Mouse (Mus musculus) neural tube, embryonic 15.5 days (tissue): ENCODE measurements around the gene Fhl1. TPM values are rescaled to one million over a fixed set of nuclear protein-coding genes. Genes with fewer than 3 reads are reported as not detected.

Experiments used
- ATAC-seq: fragments of 200-750 bp; cut with Nextera tagmentation; 2 replicates; pipeline ENCODE4 v1.8.0; 2017; ENCODE audit warnings: mild to moderate bottlenecking, moderate TSS enrichment, moderate library complexity; ENCODE audit not compliant: low FRiP score
- H3K27ac ChIP-seq: fragments of 300-500 bp; sonication (generic); replicated peaks from 2 replicates; pipeline ENCODE4 v1.5.1; 2015; ENCODE audit warnings: mild to moderate bottlenecking, inconsistent platforms
- H3K27me3 ChIP-seq: fragments of 300-500 bp; sonication (generic); replicated peaks from 2 replicates; pipeline ENCODE4 v1.6.1; 2015; ENCODE audit warnings: inconsistent platforms
- H3K36me3 ChIP-seq: fragments of 300-500 bp; sonication (generic); 2 replicates; pipeline ENCODE4 v1.6.1; 2015; ENCODE audit warnings: inconsistent platforms
- H3K4me1 ChIP-seq: fragments of 300-500 bp; sonication (generic); 2 replicates; pipeline ENCODE4 v1.6.1; 2015; ENCODE audit warnings: inconsistent platforms
- H3K4me2 ChIP-seq: fragments of 300-500 bp; sonication (generic); 2 replicates; pipeline ENCODE4 v1.6.1; 2015; ENCODE audit warnings: inconsistent platforms, mild to moderate bottlenecking, moderate library complexity
- H3K4me3 ChIP-seq: fragments of 300-500 bp; sonication (generic); replicated peaks from 2 replicates; pipeline ENCODE4 v1.5.1; 2015; ENCODE audit warnings: mild to moderate bottlenecking, inconsistent platforms
- H3K9ac ChIP-seq: fragments of 300-500 bp; sonication (generic); replicated peaks from 2 replicates; pipeline ENCODE4 v1.6.1; 2015; ENCODE audit warnings: mild to moderate bottlenecking, inconsistent platforms
- H3K9me3 ChIP-seq: fragments of 300-500 bp; sonication (generic); replicated peaks from 2 replicates; pipeline ENCODE4 v1.6.1; 2016; ENCODE audit warnings: inconsistent platforms
- WGBS: fragments of 180-500 bp; shearing (Covaris S2); methylation state at CpG from one replicate; pipeline ENCODE4 v1.1.7; 2015; ENCODE audit warnings: mixed read lengths; 5-methylcytosine and 5-hydroxymethylcytosine counted together
- polyA plus RNA-seq: library from polyadenylated mRNA; unstranded; fragments of >200 nt; fragmentation: Nextera tagmentation; extraction: Ambion mirVana; gene quantifications from 2 replicates; pipeline ENCODE4 v1.2.1, GENCODE M21; 2015

Fhl1 gene
- polyA plus RNA-seq, 1 experiment from 2014 or later = 222 TPM

DNA sequence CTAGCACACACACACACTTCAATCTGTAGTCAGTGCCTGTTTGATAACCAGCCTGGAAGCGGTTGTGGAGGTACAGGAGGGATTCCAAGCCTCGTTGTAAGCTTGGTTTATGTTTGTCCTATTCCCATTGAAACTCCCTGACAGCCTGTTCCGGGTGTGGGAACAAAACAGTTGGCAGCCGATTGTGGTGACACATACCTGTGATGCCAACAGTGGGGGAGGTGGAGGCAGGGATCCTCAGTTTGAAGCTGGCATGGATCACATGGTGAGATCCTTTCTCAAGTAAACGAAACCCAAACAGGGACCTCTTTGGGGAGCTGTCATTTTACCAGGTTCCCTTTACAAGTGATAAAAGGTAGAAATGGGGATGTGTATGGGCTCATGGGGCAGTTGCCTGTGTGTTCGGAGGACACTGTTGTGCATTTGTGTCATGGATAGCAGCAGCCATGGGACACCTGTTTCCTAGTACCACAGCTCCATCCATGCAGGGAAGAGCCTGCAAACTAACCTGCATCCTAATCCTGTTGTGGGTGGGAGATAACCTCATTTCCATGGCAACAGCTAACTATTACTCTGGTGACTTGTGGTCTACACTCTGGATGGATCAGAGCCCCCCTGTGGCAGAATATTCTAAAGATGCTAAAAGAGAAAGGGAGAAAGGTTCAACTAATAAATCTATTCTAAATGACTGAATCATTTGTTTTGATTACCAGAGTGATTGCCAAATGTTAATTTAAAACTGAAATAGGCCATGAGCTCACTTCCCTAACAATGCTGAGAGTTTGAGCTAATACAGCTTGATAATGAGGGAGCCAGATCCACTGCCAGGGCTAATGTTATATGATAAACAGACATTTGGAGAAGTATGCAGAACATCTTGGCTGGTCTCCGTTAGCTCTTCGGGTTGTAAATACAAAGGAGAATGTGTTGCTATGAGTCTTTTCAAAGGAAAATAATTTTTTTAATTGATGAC is 22.0 kb downstream of the Fhl1 start:
- ATAC-seq = no peak
- H3K9ac ChIP-seq = no peak overlapping the region
- H3K27ac ChIP-seq = no peak overlapping the region
- no peak overlapping the region for H3K4me3 ChIP-seq
- H3K9me3 ChIP-seq = no peaks in the 10 kb centered on the region
- 78% methylated on average over 8 of the region's 8 CpGs for WGBS
- H3K36me3 ChIP-seq = no peaks in the 10 kb centered on the region
- no peaks in the 10 kb centered on the region for H3K4me1 ChIP-seq
- no peaks in the 10 kb centered on the region for H3K27me3 ChIP-seq
- H3K4me2 ChIP-seq = no peak overlapping the region

DNA sequence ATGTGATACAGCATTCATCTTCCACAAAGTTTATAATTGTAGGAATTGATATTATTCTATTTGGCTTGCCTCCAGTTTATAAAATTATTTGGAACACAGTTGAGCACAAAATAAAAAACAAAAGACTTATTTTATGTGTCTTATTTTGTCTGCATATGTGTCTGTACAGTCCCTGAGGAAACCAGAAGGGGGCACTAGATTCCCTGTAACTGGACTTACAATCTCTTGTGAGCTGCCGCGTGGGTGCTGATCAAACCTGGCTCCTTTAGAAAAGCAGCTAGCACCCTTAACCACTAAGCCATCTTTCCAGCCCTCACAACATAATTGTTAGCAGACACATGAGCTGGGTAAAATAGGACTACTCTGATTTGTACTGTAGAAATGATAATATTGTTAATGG is 24.1 kb downstream of the Fhl1 start:
- Histone ChIP-seq H3K27me3 (no peaks in the 10 kb centered on the region), H3K36me3 (no peaks in the 10 kb centered on the region), H3K9ac (no peak overlapping the region), H3K27ac (no peak overlapping the region), H3K9me3 (no peaks in the 10 kb centered on the region), H3K4me1 (no peaks in the 10 kb centered on the region), H3K4me3 (no peak overlapping the region), H3K4me2 (no peak overlapping the region)
- 49% methylated on average over 2 of the region's 2 CpGs for WGBS
- ATAC-seq = no peak

DNA sequence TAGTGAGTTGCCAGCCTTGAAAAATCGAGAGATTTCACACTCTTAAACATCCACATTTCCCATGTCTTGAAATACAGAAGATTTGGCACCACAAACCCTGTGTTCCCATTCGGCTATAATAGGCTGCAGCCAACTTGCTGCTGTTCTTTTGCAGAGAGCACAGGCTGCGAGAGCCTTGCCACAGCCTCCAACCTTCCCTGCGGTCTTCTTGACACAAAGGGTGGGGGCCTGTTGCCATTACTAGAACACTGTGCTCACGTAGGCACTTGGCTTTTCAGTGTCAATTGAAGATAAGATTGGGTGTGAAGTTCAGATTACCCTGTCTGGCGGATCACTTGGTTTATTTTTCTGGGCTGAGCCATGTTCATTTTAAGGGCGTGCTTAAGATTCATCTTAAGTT is 24.8 kb downstream of the Fhl1 start:
- H3K9ac ChIP-seq = no peak overlapping the region
- no peaks in the 10 kb centered on the region for H3K27me3 ChIP-seq
- H3K9me3 ChIP-seq = no peaks in the 10 kb centered on the region
- ATAC-seq = no peak
- H3K27ac ChIP-seq = no peak overlapping the region
- WGBS = 83% methylated on average over 7 of the region's 7 CpGs
- no peak overlapping the region for H3K4me3 ChIP-seq
- H3K4me1 ChIP-seq = no peaks in the 10 kb centered on the region
- H3K36me3 ChIP-seq = no peaks in the 10 kb centered on the region
- H3K4me2 ChIP-seq = no peak overlapping the region

DNA sequence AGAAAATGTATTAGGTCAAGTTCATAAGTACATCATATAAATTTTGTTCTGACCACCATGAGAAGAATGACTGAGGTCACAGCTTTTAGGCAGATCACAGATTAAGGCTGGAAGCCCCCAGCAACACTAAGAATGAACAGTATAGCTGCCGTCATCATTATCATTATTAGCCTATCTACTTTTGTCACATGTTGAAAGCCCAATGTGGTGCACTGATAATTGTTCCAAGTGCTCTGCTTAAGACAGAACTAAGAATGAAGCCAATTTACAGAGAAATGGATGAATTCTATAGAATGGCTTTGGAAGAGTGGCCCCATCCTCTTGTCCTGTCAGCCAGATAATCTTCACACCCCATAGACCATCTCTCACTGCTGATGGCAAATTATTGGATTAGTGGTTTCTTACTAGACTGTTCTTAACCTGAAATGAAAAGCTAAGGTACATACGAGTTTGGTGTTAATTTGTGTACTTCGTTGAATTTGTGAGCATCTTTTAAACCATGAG is 28.7 kb downstream of the Fhl1 start:
- 92% methylated on average over 3 of the region's 3 CpGs for WGBS
- no peak overlapping the region for H3K4me2 ChIP-seq
- H3K27me3 ChIP-seq = no peaks in the 10 kb centered on the region
- H3K4me3 ChIP-seq = no peak overlapping the region
- H3K9me3 ChIP-seq = no peaks in the 10 kb centered on the region
- H3K9ac ChIP-seq = no peak overlapping the region
- no peaks in the 10 kb centered on the region for H3K4me1 ChIP-seq
- no peaks in the 10 kb centered on the region for H3K36me3 ChIP-seq
- ATAC-seq = no peak
- H3K27ac ChIP-seq = no peak overlapping the region

DNA sequence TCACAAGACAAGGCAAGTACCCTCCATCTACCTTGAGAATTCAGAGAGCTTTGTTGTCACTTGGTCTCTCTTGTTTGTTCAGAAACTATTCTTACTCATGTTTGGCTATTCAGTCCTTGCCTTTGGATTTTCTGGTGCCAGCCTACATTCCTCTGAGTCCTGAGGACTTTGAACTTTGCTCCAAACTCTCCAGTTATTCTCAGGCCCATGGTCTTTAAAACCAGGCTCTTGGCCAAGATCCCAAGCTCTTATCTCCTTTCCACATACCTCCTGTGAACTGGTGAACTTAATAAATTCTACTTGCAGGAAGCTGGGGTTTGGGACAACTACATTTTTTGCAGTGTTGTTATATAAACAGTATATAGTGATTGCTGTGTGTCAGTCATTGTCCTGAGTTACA is 38.3 kb downstream of the Fhl1 start:
- no peaks in the 10 kb centered on the region for H3K9me3 ChIP-seq
- no peaks in the 10 kb centered on the region for H3K4me1 ChIP-seq
- H3K27ac ChIP-seq = no peak overlapping the region
- no peak for ATAC-seq
- no peaks in the 10 kb centered on the region for H3K36me3 ChIP-seq
- no peak overlapping the region for H3K4me3 ChIP-seq
- no peak overlapping the region for H3K9ac ChIP-seq
- no peak overlapping the region for H3K4me2 ChIP-seq
- no peaks in the 10 kb centered on the region for H3K27me3 ChIP-seq

DNA sequence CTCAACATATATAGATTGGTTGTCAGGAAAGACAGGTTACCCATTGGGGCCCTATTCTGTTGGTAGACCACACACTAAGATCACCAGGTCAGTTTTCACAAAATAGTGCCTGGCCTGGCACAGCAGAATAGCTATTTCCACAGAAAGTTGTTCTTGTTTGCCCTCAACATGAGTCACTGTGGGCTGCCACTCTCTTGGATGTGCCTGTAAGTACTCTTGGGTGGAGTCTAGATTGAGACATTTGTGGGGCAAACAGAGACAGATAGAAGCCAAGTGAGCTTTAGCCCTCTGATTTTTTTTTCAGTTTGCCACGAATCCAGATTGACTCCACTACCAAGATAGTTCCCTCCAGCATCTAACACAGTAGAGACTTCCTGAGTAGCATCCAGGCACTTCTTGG is 40.2 kb downstream of the Fhl1 start:
- no peaks in the 10 kb centered on the region for H3K36me3 ChIP-seq
- H3K9ac ChIP-seq = no peak overlapping the region
- WGBS = 48% methylated on average over 1 of the region's 1 CpGs
- no peak overlapping the region for H3K27ac ChIP-seq
- H3K4me2 ChIP-seq = no peak overlapping the region
- H3K27me3 ChIP-seq = no peaks in the 10 kb centered on the region
- H3K4me1 ChIP-seq = no peaks in the 10 kb centered on the region
- H3K4me3 ChIP-seq = no peak overlapping the region
- no peak for ATAC-seq
- H3K9me3 ChIP-seq = no peaks in the 10 kb centered on the region

DNA sequence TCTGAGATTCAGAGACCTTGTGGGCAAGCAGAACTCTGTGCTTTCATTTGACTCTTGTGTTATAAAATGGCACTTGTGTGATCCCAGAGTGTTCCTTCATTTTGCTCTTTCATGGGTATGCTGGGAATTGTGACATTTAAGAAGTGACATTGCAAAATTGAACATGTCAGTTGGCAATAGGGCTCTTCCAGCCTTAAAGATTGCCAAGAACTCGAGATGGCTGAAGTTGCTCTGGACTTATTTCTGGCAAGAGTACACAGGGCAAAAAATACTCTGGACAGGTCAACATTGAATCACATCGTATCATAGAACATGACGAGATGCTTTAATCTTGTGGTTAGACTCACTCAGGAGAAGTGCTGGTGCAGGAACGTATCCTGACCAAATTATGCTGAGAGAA is 41.7 kb downstream of the Fhl1 start:
- Histone ChIP-seq H3K4me2 (no peak overlapping the region), H3K27ac (no peak overlapping the region), H3K36me3 (no peaks in the 10 kb centered on the region), H3K4me3 (no peak overlapping the region), H3K9me3 (no peaks in the 10 kb centered on the region), H3K9ac (no peak overlapping the region), H3K27me3 (no peaks in the 10 kb centered on the region), H3K4me1 (no peaks in the 10 kb centered on the region)
- WGBS = 94% methylated on average over 4 of the region's 4 CpGs
- ATAC-seq = no peak

DNA sequence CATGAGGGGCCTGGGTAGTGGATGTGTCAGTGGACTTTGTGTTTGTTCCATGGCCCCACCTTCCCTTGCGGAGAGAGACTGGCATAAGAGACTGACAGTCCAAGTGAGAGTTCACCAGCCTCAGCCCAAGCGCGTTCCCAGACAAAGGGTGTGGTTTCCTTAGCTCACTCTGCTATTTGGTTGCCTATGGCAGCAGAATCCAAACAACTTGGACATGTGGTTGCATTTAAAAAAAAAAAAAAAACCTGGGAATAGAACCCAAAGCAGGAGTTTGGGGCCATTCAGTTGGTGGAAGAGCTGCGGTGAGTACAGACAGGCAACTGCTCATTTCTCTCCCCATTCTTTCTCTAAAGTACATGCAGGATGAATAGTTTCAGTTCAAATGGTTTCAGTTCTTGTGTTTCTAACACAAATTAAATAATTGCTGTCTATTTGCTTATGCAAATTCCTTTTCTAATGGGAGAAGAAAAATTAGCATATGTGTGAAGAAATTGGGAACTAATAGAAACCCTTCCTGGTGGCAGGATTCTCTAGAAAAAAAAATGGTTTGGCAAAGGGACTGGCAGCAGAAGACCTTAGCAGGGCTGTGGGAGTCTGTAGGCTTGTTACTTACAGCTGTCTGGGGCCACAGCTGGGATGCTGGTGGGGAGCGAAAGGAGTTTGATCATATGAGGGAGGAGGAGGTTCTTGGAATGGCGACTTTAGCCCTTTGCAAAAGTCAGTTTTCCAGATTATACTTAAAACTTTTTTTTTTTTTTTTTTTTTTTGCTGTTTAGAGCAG is 54.9 kb downstream of the Fhl1 start:
- Histone ChIP-seq H3K4me1 (no peaks in the 10 kb centered on the region), H3K27me3 (no peaks in the 10 kb centered on the region), H3K9ac (no peak overlapping the region), H3K4me3 (no peak overlapping the region), H3K9me3 (no peaks in the 10 kb centered on the region), H3K27ac (no peak overlapping the region), H3K4me2 (no peak overlapping the region), H3K36me3 (peaks cover 7% of the 10 kb centered on the region)
- WGBS = 67% methylated on average over 6 of the region's 6 CpGs
- 0 out of 2 replicates have a peak, but pooled peaks have one; percentile 38 for ATAC-seq

DNA sequence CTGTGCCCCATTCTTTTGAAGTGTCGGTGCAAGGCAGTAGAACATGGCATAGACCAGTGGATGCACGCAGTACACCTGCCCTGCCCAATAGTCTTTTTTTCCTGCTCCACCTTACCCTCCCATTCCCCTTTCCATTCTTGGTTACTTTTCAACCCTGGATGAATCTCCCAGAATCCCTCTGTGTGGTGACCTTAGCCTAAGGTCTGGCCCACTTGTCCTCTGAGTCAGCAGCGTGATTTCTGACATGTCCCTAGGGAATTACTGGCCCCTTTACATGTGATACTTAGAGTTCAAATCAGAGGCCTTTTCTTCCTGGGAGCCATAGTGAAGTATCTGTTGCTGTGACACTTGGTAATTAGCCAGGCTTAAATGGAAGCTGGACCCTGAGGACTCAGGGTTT is 55.9 kb downstream of the Fhl1 start:
- no peak overlapping the region for H3K4me3 ChIP-seq
- WGBS = 70% methylated on average over 3 of the region's 3 CpGs
- no peaks in the 10 kb centered on the region for H3K4me1 ChIP-seq
- no peak for ATAC-seq
- H3K27me3 ChIP-seq = no peaks in the 10 kb centered on the region
- H3K27ac ChIP-seq = no peak overlapping the region
- no peak overlapping the region for H3K9ac ChIP-seq
- H3K9me3 ChIP-seq = no peaks in the 10 kb centered on the region
- no peak overlapping the region for H3K4me2 ChIP-seq
- H3K36me3 ChIP-seq = peaks cover 7% of the 10 kb centered on the region

DNA sequence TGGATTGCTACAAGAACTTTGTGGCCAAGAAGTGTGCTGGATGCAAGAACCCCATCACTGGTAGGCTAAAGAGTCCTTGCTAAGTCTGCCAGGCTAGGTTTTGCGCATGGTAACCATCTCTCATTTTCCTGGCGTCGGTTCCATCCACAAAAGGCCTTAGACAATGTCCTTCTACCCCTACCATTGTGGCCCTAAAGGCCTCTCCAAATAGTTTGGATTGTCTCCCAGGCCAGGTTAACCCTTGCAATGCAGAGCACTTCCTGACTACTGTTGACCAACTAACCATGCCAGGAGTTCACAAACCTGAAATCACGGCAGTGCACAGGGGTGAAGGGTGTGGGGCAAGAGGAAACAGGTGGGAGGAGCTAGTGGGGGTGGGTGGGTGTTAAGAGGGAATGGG is 59.0 kb downstream of the Fhl1 start:
- Histone ChIP-seq H3K27ac (no peak overlapping the region), H3K9me3 (no peaks in the 10 kb centered on the region), H3K9ac (no peak overlapping the region), H3K4me2 (no peak overlapping the region), H3K4me1 (no peaks in the 10 kb centered on the region), H3K36me3 (peaks cover 11% of the 10 kb centered on the region), H3K4me3 (no peak overlapping the region), H3K27me3 (no peaks in the 10 kb centered on the region)
- 74% methylated on average over 4 of the region's 4 CpGs for WGBS
- ATAC-seq = no peak

DNA sequence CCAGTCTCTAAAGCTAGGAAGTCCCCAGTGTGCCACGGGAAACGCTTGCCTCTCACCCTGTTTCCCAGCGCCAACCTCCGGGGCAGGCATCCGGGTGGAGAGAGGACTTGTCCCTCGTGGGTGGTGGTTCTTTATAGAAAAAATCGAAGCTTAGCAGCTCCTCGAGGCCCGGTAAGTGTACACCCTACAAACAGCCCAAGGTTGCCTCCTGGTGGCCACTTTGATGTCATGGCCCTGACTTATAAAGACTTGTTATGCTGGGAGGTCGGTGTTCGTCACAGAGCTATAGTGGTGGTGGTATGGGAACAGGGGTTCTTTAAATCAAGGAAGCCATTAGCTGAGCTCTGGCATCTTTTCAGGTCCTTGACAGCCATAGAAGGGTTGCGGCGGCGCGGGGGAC is 59.7 kb downstream of the Fhl1 start:
- no peak overlapping the region for H3K9ac ChIP-seq

More for the DNA sequence above, 59.7 kb downstream of the Fhl1 start:
- Histone ChIP-seq H3K27ac (no peak overlapping the region), H3K4me3 (no peak overlapping the region), H3K4me1 (no peaks in the 10 kb centered on the region), H3K27me3 (no peaks in the 10 kb centered on the region), H3K36me3 (peaks cover 11% of the 10 kb centered on the region), H3K9me3 (no peaks in the 10 kb centered on the region), H3K4me2 (no peak overlapping the region)
- 49% methylated on average over 15 of the region's 15 CpGs for WGBS
- ATAC-seq = peak; percentile 70; the same call in 1 of the 2 replicates
